Mouse (Mus musculus) testis, adult 2 months (tissue): ENCODE results near the gene Socs7.

Experiments used
- CTCF ChIP-seq: fragments of 200-500 bp; IDR thresholded peaks from 2 replicates; pipeline ENCODE4 v1.5.1; 2012; ENCODE audit warnings: low read depth, mild to moderate bottlenecking, inconsistent platforms, low read length, moderate library complexity; ENCODE audit not compliant: control insufficient read depth, insufficient read depth, insufficient replicate concordance
- POLR2A ChIP-seq: fragments of 200-500 bp; IDR thresholded peaks from 2 replicates; pipeline ENCODE4 v1.6.1; 2012; ENCODE audit warnings: low read depth, mild to moderate bottlenecking, inconsistent platforms, low read length, moderate library complexity; ENCODE audit not compliant: control insufficient read depth

GRCm38 (mm10) chr11:97445999-97446511, 83.7 kb downstream of the Socs7 start:
- TF ChIP-seq CTCF = no peak
- TF ChIP-seq POLR2A = no peak
